Mouse (Mus musculus): ENCODE results near the gene Aak1. TPM values are rescaled to one million over a fixed set of nuclear protein-coding genes. Genes with fewer than 3 reads are reported as not detected.

Aak1 gene
- total and polyA plus RNA-seq, 3 experiments, result 2.8 to 21.0 (median 7.1) TPM

GRCm38 (mm10) chr6:86854941-86855340 lies 5.6 kb downstream of the Aak1 start:
- H3K4me1 ChIP-seq (ENCODE audit: control insufficient read depth in 1 of 2, insufficient read depth in 2 of 2), result peaks cover 2 to 40% of the 10 kb centered on the region in 2 experiments; a peak in 3 of 4 replicates
- no peaks in the 10 kb centered on the region for H3K9me3 ChIP-seq (replicated peaks; ENCODE audit: low read length)
- H3K9ac ChIP-seq (ENCODE audit: insufficient read depth, low read depth), result no peak overlapping the region
- TF ChIP-seq KAT2A (IDR thresholded peaks at IDR 0.05; ENCODE audit: insufficient replicate concordance, low read length), result no peak
- no peak for DNase-seq (ENCODE audit: extremely low read depth)
- H3K79me2 ChIP-seq (replicated peaks; ENCODE audit: control insufficient read depth, extremely low read depth, insufficient read depth, poor library complexity, severe bottlenecking), result peaks cover 12% of the 10 kb centered on the region
- dilution Hi-C loops (cut with MboI; ENCODE audit: extremely low pct_ligation_motif_present, extremely low pct_unique_long_range_greater_than_20kb, low sequenced_read_pairs) (no loop called here), in situ Hi-C loops (cut with MboI; ENCODE audit: low pct_ligation_motif_present, low pct_unique_long_range_greater_than_20kb, low sequenced_read_pairs) (no loop called here)
- peaks cover 7 to 62% of the 10 kb centered on the region in 2 experiments for H3K36me3 ChIP-seq (replicated peaks in 1 of 2; ENCODE audit: control insufficient read depth in 1 of 2, insufficient read depth in 1 of 2, low read length in 1 of 2)
- no peak overlapping the region for H3K4me2 ChIP-seq (ENCODE audit: insufficient read depth, low read depth, poor library complexity, severe bottlenecking)
- H3K4me3 ChIP-seq (replicated peaks in 1 of 3; ENCODE audit: low read depth in 2 of 3, low read length in 2 of 3, poor library complexity in 1 of 3), result no peak overlapping the region
- no peaks in the 10 kb centered on the region for H3K27me3 ChIP-seq (replicated peaks)
- no peak overlapping the region for H3K27ac ChIP-seq (ENCODE audit: insufficient read depth, low read depth)

GRCm38 (mm10) chr6:86858606-86859005 lies 9.3 kb downstream of the Aak1 start:
- H3K9ac ChIP-seq (ENCODE audit: insufficient read depth, low read depth), result no peak overlapping the region
- in situ Hi-C loops (cut with MboI; ENCODE audit: low pct_ligation_motif_present, low pct_unique_long_range_greater_than_20kb, low sequenced_read_pairs), result no loop called here
- H3K9me3 ChIP-seq (replicated peaks; ENCODE audit: low read length), result no peaks in the 10 kb centered on the region
- no peak overlapping the region for H3K4me3 ChIP-seq (replicated peaks in 1 of 3; ENCODE audit: low read depth in 2 of 3, low read length in 2 of 3, poor library complexity in 1 of 3)
- no peak overlapping the region for H3K27ac ChIP-seq (ENCODE audit: insufficient read depth, low read depth)
- H3K4me1 ChIP-seq (ENCODE audit: control insufficient read depth in 1 of 2, insufficient read depth in 2 of 2), result peaks cover 0 to 14% of the 10 kb centered on the region in 2 experiments; a peak in 3 of 4 replicates
- dilution Hi-C loops (cut with MboI; ENCODE audit: extremely low pct_ligation_motif_present, extremely low pct_unique_long_range_greater_than_20kb, low sequenced_read_pairs), result no loop called here
- H3K79me2 ChIP-seq (replicated peaks; ENCODE audit: control insufficient read depth, extremely low read depth, insufficient read depth, poor library complexity, severe bottlenecking), result peaks cover 2% of the 10 kb centered on the region
- peaks cover 7 to 81% of the 10 kb centered on the region in 2 experiments for H3K36me3 ChIP-seq (replicated peaks in 1 of 2; ENCODE audit: control insufficient read depth in 1 of 2, insufficient read depth in 1 of 2, low read length in 1 of 2)
- TF ChIP-seq TBP (conservative IDR thresholded peaks at IDR 0.05; ENCODE audit: low read depth, low read length) (no peak), MAZ (IDR thresholded peaks at IDR 0.05; ENCODE audit: low read depth, low read length) (no peak), ZNF384 (IDR thresholded peaks at IDR 0.05; ENCODE audit: low read depth, low read length) (no peak), BHLHE40 (IDR thresholded peaks at IDR 0.05; ENCODE audit: low read depth, low read length) (no peak), TCF12 (IDR thresholded peaks at IDR 0.05; ENCODE audit: low read depth, low read length) (no peak), ETS1 (conservative IDR thresholded peaks at IDR 0.05; ENCODE audit: low read depth, low read length) (no peak), NELFE (IDR thresholded peaks at IDR 0.05; ENCODE audit: low read depth, low read length) (no peak), ZC3H11A (IDR thresholded peaks at IDR 0.05; ENCODE audit: low read depth, low read length) (no peak), NRF1 (IDR thresholded peaks at IDR 0.05; ENCODE audit: low read depth, low read length) (no peak), CHD2 (IDR thresholded peaks at IDR 0.05; ENCODE audit: low read length) (no peak), SIN3A (IDR thresholded peaks at IDR 0.05; ENCODE audit: low read length) (no peak)
- H3K4me2 ChIP-seq (ENCODE audit: insufficient read depth, low read depth, poor library complexity, severe bottlenecking), result no peak overlapping the region
- H3K27me3 ChIP-seq (replicated peaks), result no peaks in the 10 kb centered on the region
- no peak for DNase-seq (ENCODE audit: extremely low read depth)

GRCm38 (mm10) chr6:86860732-86861463 lies 11.6 kb downstream of the Aak1 start:
- Histone ChIP-seq H3K9ac (ENCODE audit: insufficient read depth, low read depth) (no peak overlapping the region), H3K36me3 (replicated peaks in 1 of 2; ENCODE audit: control insufficient read depth in 1 of 2, insufficient read depth in 1 of 2, low read length in 1 of 2) (peaks cover 2 to 63% of the 10 kb centered on the region in 2 experiments), H3K4me3 (replicated peaks in 1 of 3; ENCODE audit: low read depth in 2 of 3, low read length in 2 of 3, poor library complexity in 1 of 3) (no peak overlapping the region), H3K9me3 (replicated peaks; ENCODE audit: low read length) (no peaks in the 10 kb centered on the region), H3K27ac (ENCODE audit: insufficient read depth, low read depth) (no peak overlapping the region), H3K27me3 (replicated peaks) (no peaks in the 10 kb centered on the region), H3K79me2 (replicated peaks; ENCODE audit: control insufficient read depth, extremely low read depth, insufficient read depth, poor library complexity, severe bottlenecking) (peaks cover 2% of the 10 kb centered on the region), H3K4me2 (ENCODE audit: insufficient read depth, low read depth, poor library complexity, severe bottlenecking) (no peak overlapping the region), H3K4me1 (ENCODE audit: control insufficient read depth in 1 of 2, insufficient read depth in 2 of 2) (peaks cover 0 to 13% of the 10 kb centered on the region in 2 experiments; a peak in 3 of 4 replicates)
- dilution Hi-C loops (cut with MboI; ENCODE audit: extremely low pct_ligation_motif_present, extremely low pct_unique_long_range_greater_than_20kb, low sequenced_read_pairs) (no loop called here), in situ Hi-C loops (cut with MboI; ENCODE audit: low pct_ligation_motif_present, low pct_unique_long_range_greater_than_20kb, low sequenced_read_pairs) (no loop called here)
- no peak for DNase-seq (ENCODE audit: extremely low read depth)
- TF ChIP-seq ZC3H11A (IDR thresholded peaks at IDR 0.05; ENCODE audit: low read depth, low read length) (no peak), MAFK (IDR thresholded peaks at IDR 0.05; ENCODE audit: insufficient replicate concordance, low read length) (peak; percentile 81), RCOR1 (conservative IDR thresholded peaks at IDR 0.05; ENCODE audit: low read depth, low read length) (no peak)
